Mouse (Mus musculus) left cerebral cortex, postnatal 36 days (tissue): ENCODE data around the gene Sarnp. TPM values are rescaled to one million over a fixed set of nuclear protein-coding genes. Genes with fewer than 3 reads are reported as not detected.

Experiments
- total RNA-seq, 2 experiments: library from RNA; stranded (reverse); gene quantifications; 2 replicates each; pipeline ENCODE4 v1.2.3; 2021

Sarnp gene
- total RNA-seq, 2 experiments from 2014 or later: 32.9 to 40.9 TPM

Other genes with a start within 250 kb of the Sarnp start
- 1 to 10 TPM; 6.5 to 9.4 TPM for gene Erbb3, start 227.7 kb upstream of the Sarnp start, total RNA-seq
- gene Rps26, start 190.6 kb upstream of the Sarnp start, total RNA-seq: 100 to 1,000 TPM; 245 to 252 TPM
- 10 to 100 TPM; 10.2 to 19.0 TPM for gene Ikzf4, start 171.3 kb upstream of the Sarnp start, total RNA-seq
- gene Suox, start 143.3 kb upstream of the Sarnp start, total RNA-seq: 10 to 100 TPM; 12.0 to 12.6 TPM
- 100 to 1,000 TPM; 129 to 134 TPM for gene Rab5b, start 121.1 kb upstream of the Sarnp start, total RNA-seq
- under 1 TPM; 0.48 to 0.79 TPM for gene Pmel, start 113.1 kb upstream of the Sarnp start, total RNA-seq
- gene Cdk2, start 112.3 kb upstream of the Sarnp start, total RNA-seq: 1 to 10 TPM; 2.1 to 2.6 TPM
- gene Dgka, start 72.5 kb upstream of the Sarnp start, total RNA-seq: 1 to 10 TPM; 5.6 to 7.8 TPM
- gene Pym1, start 69.4 kb upstream of the Sarnp start, total RNA-seq: 10 to 100 TPM; 27.7 to 31.8 TPM
- gene Mmp19, start 26.4 kb upstream of the Sarnp start, total RNA-seq: under 1 TPM; 0.50 to 0.76 TPM
- 10 to 100 TPM; 65.0 to 66.9 TPM for gene Dnajc14, start 13.3 kb upstream of the Sarnp start, total RNA-seq
- 1 to 10 TPM; 8.4 to 8.5 TPM for gene Tmem198b, start 13.0 kb upstream of the Sarnp start, total RNA-seq
- gene Ormdl2, start 4.3 kb downstream of the Sarnp start, total RNA-seq: 1 to 10 TPM; 7.1 to 7.7 TPM
- 10 to 100 TPM; 12.6 to 14.7 TPM for gene Gdf11, start 74.4 kb downstream of the Sarnp start, total RNA-seq
- gene Cd63, start 83.7 kb downstream of the Sarnp start, total RNA-seq: 10 to 100 TPM; 59.5 to 64.6 TPM
- 1 to 10 TPM; 6.7 to 7.0 TPM for gene Rdh5, start 105.6 kb downstream of the Sarnp start, total RNA-seq
- gene Bloc1s1, start 106.7 kb downstream of the Sarnp start, total RNA-seq: 10 to 100 TPM; 85.2 to 95.4 TPM
- 10 to 100 TPM; 13.0 to 16.5 TPM for gene Itga7, start 116.5 kb downstream of the Sarnp start, total RNA-seq
- gene Mettl7b, start 143.7 kb downstream of the Sarnp start, total RNA-seq: not detected
- not detected for gene Olfr9, start 172.1 kb downstream of the Sarnp start, total RNA-seq
- not detected for gene Olfr763, start 193.5 kb downstream of the Sarnp start, total RNA-seq
- gene Olfr764-ps1, start 222.6 kb downstream of the Sarnp start, total RNA-seq: not detected
- gene Olfr765, start 232.7 kb downstream of the Sarnp start, total RNA-seq: not detected